Mouse (Mus musculus): ENCODE data around the gene Ano4.

DNA sequence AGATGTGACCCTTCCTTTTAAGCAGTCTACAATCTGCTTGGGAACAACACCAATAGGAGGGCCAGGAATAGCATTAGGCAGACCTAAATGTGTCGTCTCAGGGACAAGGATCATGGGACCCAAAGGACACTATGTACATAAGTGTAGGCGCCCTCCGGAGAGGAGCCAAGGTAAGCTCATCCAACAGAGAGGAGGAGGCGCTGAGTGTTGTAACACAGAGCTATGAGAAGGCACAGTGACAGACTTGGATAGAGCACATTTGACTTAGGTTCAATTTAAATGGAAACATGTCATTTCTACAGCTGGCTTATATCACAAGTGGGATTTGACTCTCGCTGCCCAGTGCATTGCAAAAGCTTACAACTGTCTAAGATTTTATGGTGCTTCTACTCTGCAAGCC, 376.0 kb downstream of the Ano4 start:
- TF ChIP-seq CTCF (IDR thresholded peaks at IDR 0.05; ENCODE audit: low read depth) (no peak), EP300 (IDR thresholded peaks at IDR 0.05; ENCODE audit: low read depth) (no peak)
